Comparison of ENCODE assay signal across 8 mouse cellular contexts in genomic region chr13:55105953-55106691, GRCm38 (mm10). TPM values are rescaled to one million over a fixed set of nuclear protein-coding genes. Genes with fewer than 3 reads are reported as not detected.
A peak's percentile ranks its signal among the peaks of the same experiment; 100 is the strongest.
DNase-seq lines count a peak whose midpoint lies in the region; ATAC-seq and TF ChIP-seq lines count a peak whose summit lies in the region.

No protein-coding gene starts in this region.

- H3K9me3 ChIP-seq in heart, embryonic 16.5 days (replicated peaks; ENCODE audit: control insufficient read depth, low read length) = no peaks in the 10 kb centered on the region

- H3K4me3 ChIP-seq in heart, embryonic 16.5 days (ENCODE audit: low read length) = peak overlapping the region; percentile 83
- no peak overlapping the region for H3K4me3 ChIP-seq in liver, adult 2 months (ENCODE audit: insufficient read depth, low read depth, low read length)
- H3K4me3 ChIP-seq in olfactory bulb, adult 2 months (ENCODE audit: insufficient read depth, low read depth, low read length) = peak overlapping the region; percentile 86

- 12% methylated on average over 8 of the region's 8 CpGs for WGBS in heart, embryonic 16.5 days
- 28% methylated on average over 8 of the region's 8 CpGs for WGBS in liver, adult 2 months
- WGBS in olfactory bulb, adult 2 months = 12% methylated on average over 8 of the region's 8 CpGs

- peak overlapping the region; percentile 83 for H3K9ac ChIP-seq in heart, embryonic 16.5 days (ENCODE audit: low read length)
- peak overlapping the region; percentile 3; the same call in 1 of the 2 replicates for H3K9ac ChIP-seq in liver, adult 2 months (ENCODE audit: low read depth, low read length)

- no peak for ATAC-seq in heart, embryonic 16.5 days (replicated peaks; ENCODE audit: extremely low read depth, insufficient read depth, low FRiP score)

- no peak for TF ChIP-seq CTCF in liver, adult 2 months (IDR thresholded peaks at IDR 0.05; ENCODE audit: low read depth, low read length)
- no peak for TF ChIP-seq CTCF in olfactory bulb, adult 2 months (IDR thresholded peaks at IDR 0.05; ENCODE audit: insufficient read depth, low read depth, low read length)

- intact Hi-C loops in left cerebral cortex, postnatal 4 days (cut with DNase I) = no loop called here
- intact Hi-C loops in left cerebral cortex, postnatal 36 days (cut with DNase I) = loop anchor here (5.0 kb wide), 1 partner anchor 66 kb away; no protein-coding TSS in a partner anchor

- peaks cover 22% of the 10 kb centered on the region for H3K4me1 ChIP-seq in heart, embryonic 16.5 days (ENCODE audit: control insufficient read depth, insufficient read depth, low read length)
- peaks cover 5% of the 10 kb centered on the region for H3K4me1 ChIP-seq in liver, adult 2 months (ENCODE audit: control insufficient read depth, insufficient read depth, low read length)
- peaks cover 8% of the 10 kb centered on the region for H3K4me1 ChIP-seq in olfactory bulb, adult 2 months (ENCODE audit: control insufficient read depth, insufficient read depth, low read length)

- peak overlapping the region; percentile 84 for H3K27ac ChIP-seq in heart, embryonic 16.5 days (ENCODE audit: low read length)
- no peak overlapping the region for H3K27ac ChIP-seq in liver, adult 2 months (replicated peaks; ENCODE audit: insufficient read depth, low read depth, low read length)
- H3K27ac ChIP-seq in olfactory bulb, adult 2 months (ENCODE audit: insufficient read depth, low read depth, low read length) = no peak overlapping the region

- no peaks in the 10 kb centered on the region for H3K27me3 ChIP-seq in heart, embryonic 16.5 days (ENCODE audit: control insufficient read depth, insufficient read depth, low read length)
- H3K27me3 ChIP-seq in liver, adult 2 months (ENCODE audit: control insufficient read depth, insufficient read depth, low read length) = no peaks in the 10 kb centered on the region

- TF ChIP-seq POLR2A in liver, adult 2 months (IDR thresholded peaks at IDR 0.05; ENCODE audit: extremely low read depth, insufficient read depth, low read length) = no peak
- no peak for TF ChIP-seq POLR2A in olfactory bulb, adult 2 months (IDR thresholded peaks at IDR 0.05; ENCODE audit: insufficient read depth, low read depth, low read length)

- H3K79me2 ChIP-seq in liver, adult 2 months (ENCODE audit: control insufficient read depth, insufficient read depth, low read length) = peaks cover 4% of the 10 kb centered on the region; the same call in 1 of the 2 replicates

- peaks cover 4% of the 10 kb centered on the region; the same call in 1 of the 2 replicates for H3K36me3 ChIP-seq in heart, embryonic 16.5 days (ENCODE audit: control insufficient read depth, insufficient read depth)
- no peaks in the 10 kb centered on the region for H3K36me3 ChIP-seq in liver, adult 2 months (ENCODE audit: control insufficient read depth, insufficient read depth, low read length)

- peak; percentile 4 for DNase-seq in left cerebral cortex, postnatal 4 days
- no peak for DNase-seq in left cerebral cortex, postnatal 36 days (ENCODE audit: low spot score in 2 of 2)
- DNase-seq in Muller cell, postnatal 12 days (ENCODE audit: inconsistent ontology term) = peak; percentile 16
- peak; percentile 9 for DNase-seq in embryo, embryonic 10 days (ENCODE audit: low spot score)
- no peak for DNase-seq in liver, adult 2 months (ENCODE audit: extremely low read depth, low read depth, low spot score)
- no peak for DNase-seq in urinary bladder, postnatal 10 days (ENCODE audit: low spot score)

- peak overlapping the region; percentile 91 for H3K4me2 ChIP-seq in heart, embryonic 16.5 days (ENCODE audit: low read depth, low read length)

RNA-seq across cellular contexts. Expression of gene Zfp346, which starts 1.0 kb away (rescaled TPM):
- 10 to 100 TPM; 42.8 to 45.8 TPM for total RNA-seq in left cerebral cortex, postnatal 4 days (2021)
- 10 to 100 TPM; 39.0 to 47.3 TPM for total RNA-seq in left cerebral cortex, postnatal 36 days (2021)
- 19.1 and 20.6 TPM in 2 replicates for polyA plus RNA-seq in heart, embryonic 16.5 days (2015; fragmentation: Nextera tagmentation; extraction: Ambion mirVana)
- total RNA-seq in liver, adult 2 months (2014; rRNA removed) = 4.5 and 5.6 TPM in 2 replicates
- polyA plus RNA-seq in liver, adult 2 months (2012; rRNA removed) = 3.9 and 5.1 TPM in 2 replicates
- 623 TPM in 1 of 2 replicates, not detected in the other for polyA plus RNA-seq in olfactory bulb, adult 2 months (2012; ENCODE audit: insufficient read depth, insufficient read length, low replicate concordance, missing spikeins)

RNA-seq across cellular contexts. Expression of gene Uimc1, which starts 6.0 kb away (rescaled TPM):
- total RNA-seq in left cerebral cortex, postnatal 4 days (2021) = 10 to 100 TPM; 18.3 to 21.4 TPM
- 10 to 100 TPM; 16.6 to 22.2 TPM for total RNA-seq in left cerebral cortex, postnatal 36 days (2021)
- 19.0 and 22.0 TPM in 2 replicates for polyA plus RNA-seq in heart, embryonic 16.5 days (2015; fragmentation: Nextera tagmentation; extraction: Ambion mirVana)
- 10.4 and 12.0 TPM in 2 replicates for total RNA-seq in liver, adult 2 months (2014; rRNA removed)
- polyA plus RNA-seq in liver, adult 2 months (2012; rRNA removed) = 2.8 and 3.7 TPM in 2 replicates
- not detected in 2 replicates for polyA plus RNA-seq in olfactory bulb, adult 2 months (2012; ENCODE audit: insufficient read depth, insufficient read length, low replicate concordance, missing spikeins)

RNA-seq across cellular contexts. Expression of gene Gm17617, which starts 27.2 kb away (rescaled TPM):
- total RNA-seq in left cerebral cortex, postnatal 4 days (2021) = not detected
- total RNA-seq in left cerebral cortex, postnatal 36 days (2021) = not detected
- not detected in 2 replicates for polyA plus RNA-seq in heart, embryonic 16.5 days (2015; fragmentation: Nextera tagmentation; extraction: Ambion mirVana)
- not detected in 2 replicates for total RNA-seq in liver, adult 2 months (2014; rRNA removed)
- polyA plus RNA-seq in liver, adult 2 months (2012; rRNA removed) = not detected in 2 replicates
- not detected in 2 replicates for polyA plus RNA-seq in olfactory bulb, adult 2 months (2012; ENCODE audit: insufficient read depth, insufficient read length, low replicate concordance, missing spikeins)

RNA-seq across cellular contexts. Expression of gene Fgfr4, which starts 46.3 kb away (rescaled TPM):
- 1 to 10 TPM; 1.1 TPM for total RNA-seq in left cerebral cortex, postnatal 4 days (2021)
- under 1 TPM; 0.18 to 0.30 TPM for total RNA-seq in left cerebral cortex, postnatal 36 days (2021)
- polyA plus RNA-seq in heart, embryonic 16.5 days (2015; fragmentation: Nextera tagmentation; extraction: Ambion mirVana) = 0.80 and 2.6 TPM in 2 replicates
- total RNA-seq in liver, adult 2 months (2014; rRNA removed) = 6.6 and 16.9 TPM in 2 replicates
- polyA plus RNA-seq in liver, adult 2 months (2012; rRNA removed) = 49.9 and 52.4 TPM in 2 replicates
- not detected in 2 replicates for polyA plus RNA-seq in olfactory bulb, adult 2 months (2012; ENCODE audit: insufficient read depth, insufficient read length, low replicate concordance, missing spikeins)

Comparison
In these comparisons a context has a peak if more than half of its experiments do, and no peak if none do; other contexts are left out.
1. DNase-seq: peak in left cerebral cortex, postnatal 4 days (single experiment), Muller cell, postnatal 12 days (single experiment) and embryo, embryonic 10 days (single experiment); none in left cerebral cortex, postnatal 36 days (0 of 2), liver, adult 2 months (single experiment) and urinary bladder, postnatal 10 days (single experiment).